Mouse (Mus musculus): ENCODE measurements around the gene Rbms3. TPM values are rescaled to one million over a fixed set of nuclear protein-coding genes. Genes with fewer than 3 reads are reported as not detected.

Gene Rbms3
- 10 to 100 TPM; 66.4 to 73.5 TPM for total RNA-seq (2021)
- long read RNA-seq, experiment 1, partial matches to known transcripts, result 2 of 8 reads
- long read RNA-seq, experiment 1, other reads (novel, unspliced or antisense), result 6 of 8 reads
- long read RNA-seq, experiment 2, partial matches to known transcripts, result 6 of 18 reads
- long read RNA-seq, experiment 2, other reads (novel, unspliced or antisense), result 10 of 18 reads

GRCm38 (mm10) chr9:117629771-117630170, at the start of gene Rbms3:
Rbms3 (minus strand) TSS chr9:117629913.
- DNase-seq (ENCODE audit: low spot score in 2 of 2), result no peak

GRCm38 (mm10) chr9:117673311-117673710, 43.6 kb upstream of the Rbms3 start:
- DNase-seq (ENCODE audit: low spot score in 2 of 2), result no peak

DNA sequence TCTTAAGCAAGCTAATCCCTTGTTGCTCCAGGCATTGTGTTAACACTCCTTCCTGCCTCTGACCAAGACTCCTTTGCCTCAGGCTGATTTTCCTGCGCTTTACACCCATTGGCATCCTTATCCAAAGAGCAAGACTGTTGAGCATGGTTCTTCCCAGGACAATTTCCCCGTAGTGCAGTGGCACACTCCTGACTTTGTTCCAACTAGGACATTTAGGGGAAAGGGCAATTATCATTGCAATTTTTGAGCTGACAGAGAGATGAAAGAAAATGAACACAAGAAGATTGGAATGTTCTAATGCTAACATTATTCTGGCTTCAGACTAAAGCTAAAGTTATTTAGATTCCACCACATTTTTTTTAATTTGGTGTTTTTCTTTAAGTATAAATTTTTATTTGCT, 24.9 kb upstream of the Rbms3 start:
- no peak for DNase-seq (ENCODE audit: low spot score in 2 of 2)

DNA sequence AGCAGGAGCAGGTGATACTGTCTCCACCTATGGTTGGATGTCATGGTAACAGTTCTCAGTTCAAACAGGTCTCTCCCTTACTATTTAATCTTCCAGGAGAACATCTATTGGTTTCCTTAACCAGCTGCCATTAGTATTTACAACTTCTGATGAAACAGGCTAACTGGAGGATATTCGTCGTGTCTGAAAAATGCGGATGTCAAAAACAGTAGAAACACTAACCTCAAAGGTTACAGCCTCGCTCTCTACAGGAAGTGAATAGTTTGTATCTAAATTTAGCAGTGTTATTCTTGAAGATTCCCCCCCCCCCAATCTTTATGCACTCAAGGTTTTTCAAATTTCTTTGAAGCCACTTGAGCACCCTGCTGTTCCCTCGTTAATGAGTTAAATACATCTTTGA, 23.9 kb upstream of the Rbms3 start:
- DNase-seq (ENCODE audit: low spot score in 2 of 2), result no peak

- DNase-seq (ENCODE audit: low spot score in 2 of 2), result no peak
These were observed 16.4 kb upstream of the Rbms3 start for GRCm38 (mm10) chr9:117646131-117646530.

GRCm38 (mm10) chr9:117641090-117641782, 11.5 kb upstream of the Rbms3 start:
- DNase-seq (ENCODE audit: low spot score in 2 of 2), result no peak

GRCm38 (mm10) chr9:117638623-117639185, 9.0 kb upstream of the Rbms3 start:
- no peak for DNase-seq (ENCODE audit: low spot score in 2 of 2)

GRCm38 (mm10) chr9:117636492-117636891, 6.8 kb upstream of the Rbms3 start:
- no peak for DNase-seq (ENCODE audit: low spot score in 2 of 2)

DNA sequence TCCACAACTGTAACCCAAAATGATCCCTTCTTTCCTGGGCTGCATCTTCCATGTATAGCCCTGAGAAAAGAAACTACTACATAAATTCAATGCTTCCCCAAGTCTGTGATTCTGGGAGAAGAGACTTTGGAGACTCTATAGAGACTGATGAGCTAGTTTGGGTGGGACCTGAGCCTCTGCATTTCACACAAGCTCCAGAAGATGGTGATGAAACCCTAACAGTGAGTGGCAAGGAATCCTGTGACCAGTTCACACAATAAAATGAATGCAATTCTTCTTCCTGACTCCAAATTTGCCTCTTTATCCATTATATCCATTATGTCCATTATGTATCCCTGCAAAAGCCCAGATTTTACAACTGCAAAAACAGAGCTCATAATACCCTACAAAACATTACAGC, 2.5 kb downstream of the Rbms3 start:
- DNase-seq (ENCODE audit: low spot score in 2 of 2), result no peak

DNA sequence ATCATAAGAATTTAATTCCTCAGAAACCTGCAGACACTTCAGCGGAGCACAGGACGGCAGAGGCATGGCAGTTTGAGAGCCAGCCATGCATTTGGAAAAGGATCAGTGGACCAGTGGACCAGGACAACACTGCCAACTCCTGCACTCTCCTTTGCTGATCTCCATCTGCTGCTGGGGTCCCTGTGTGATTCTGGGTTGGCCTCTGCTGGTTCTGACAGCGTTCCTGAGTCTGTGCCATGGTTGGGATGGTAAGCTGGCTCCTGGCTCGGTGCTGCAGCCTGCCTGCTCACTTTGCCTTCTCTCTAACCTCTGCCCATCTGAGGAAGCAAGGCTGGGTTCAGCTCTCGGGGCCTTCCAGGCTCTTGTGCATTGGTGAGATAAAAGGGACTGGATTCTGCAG, 28.9 kb downstream of the Rbms3 start:
- no peak for DNase-seq (ENCODE audit: low spot score in 2 of 2)

- no peak for DNase-seq (ENCODE audit: low spot score in 2 of 2)
These were observed 30.4 kb downstream of the Rbms3 start for GRCm38 (mm10) chr9:117599341-117599740.

DNA sequence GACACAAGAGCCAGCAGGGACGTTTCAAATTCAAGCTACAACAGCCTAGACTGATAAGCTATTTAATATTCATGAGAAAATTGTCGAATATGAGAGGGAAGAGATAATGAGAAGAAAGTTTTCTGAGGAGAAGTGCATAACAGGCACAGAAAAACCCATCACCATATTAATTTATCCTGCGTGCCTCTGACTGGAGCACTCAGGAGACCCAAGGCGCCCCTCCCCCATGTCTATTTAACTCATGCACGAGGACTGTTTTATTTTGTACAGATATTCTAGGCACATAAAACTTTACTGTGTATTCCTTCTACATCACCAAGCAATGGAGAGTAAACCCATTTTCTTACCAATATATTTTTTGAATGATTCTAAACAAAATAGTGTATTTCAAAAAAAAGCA, 33.6 kb downstream of the Rbms3 start:
- no peak for DNase-seq (ENCODE audit: low spot score in 2 of 2)

DNA sequence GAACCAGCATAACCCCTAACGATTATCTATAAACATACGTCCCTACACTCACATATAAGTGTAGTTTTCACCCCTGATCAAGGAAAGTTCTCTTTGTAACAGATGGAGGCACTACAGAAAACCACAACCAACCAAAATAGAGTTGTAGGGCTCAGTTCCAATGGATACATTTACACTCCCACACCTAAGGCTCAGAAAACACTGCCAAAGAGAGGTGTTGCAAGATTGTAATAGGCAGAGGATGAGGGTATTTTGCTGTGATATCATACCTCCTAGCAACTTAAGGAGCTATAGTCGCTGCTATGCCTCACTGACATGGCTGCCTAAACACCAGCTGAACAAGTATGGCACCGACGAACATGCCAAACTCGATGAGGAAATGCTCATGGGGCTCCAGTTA, 44.4 kb downstream of the Rbms3 start:
- no peak for DNase-seq (ENCODE audit: low spot score in 2 of 2)

- no peak for DNase-seq (ENCODE audit: low spot score in 2 of 2)
These were observed 46.1 kb downstream of the Rbms3 start for GRCm38 (mm10) chr9:117583638-117584037.

DNA sequence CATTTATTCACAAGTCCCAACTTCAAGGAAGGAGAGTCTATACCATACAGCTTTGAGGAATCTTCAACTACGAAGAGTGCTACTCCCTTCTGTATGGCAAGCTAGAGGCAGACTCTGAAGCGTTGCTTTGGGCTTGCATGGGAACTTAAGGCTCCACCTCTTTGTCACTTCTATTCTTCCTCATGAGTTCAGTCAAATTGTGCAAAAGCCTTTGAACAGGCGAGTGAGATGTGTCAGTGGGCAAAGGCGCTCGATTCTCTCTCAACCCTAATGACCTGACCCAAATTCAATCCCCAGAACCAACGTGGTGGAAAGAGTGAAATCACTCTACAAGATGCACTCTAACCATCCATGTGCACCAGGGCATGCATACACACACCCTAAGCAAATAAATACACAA, 47.1 kb downstream of the Rbms3 start:
- no peak for DNase-seq (ENCODE audit: low spot score in 2 of 2)

- DNase-seq (ENCODE audit: low spot score in 2 of 2), result no peak
These were observed 58.4 kb downstream of the Rbms3 start for GRCm38 (mm10) chr9:117571186-117571855.

GRCm38 (mm10) chr9:117570240-117570821, 59.4 kb downstream of the Rbms3 start:
- DNase-seq (ENCODE audit: low spot score in 2 of 2), result no peak

- DNase-seq (ENCODE audit: low spot score in 2 of 2), result no peak
These were observed 63.4 kb downstream of the Rbms3 start for GRCm38 (mm10) chr9:117566293-117566692.

DNA sequence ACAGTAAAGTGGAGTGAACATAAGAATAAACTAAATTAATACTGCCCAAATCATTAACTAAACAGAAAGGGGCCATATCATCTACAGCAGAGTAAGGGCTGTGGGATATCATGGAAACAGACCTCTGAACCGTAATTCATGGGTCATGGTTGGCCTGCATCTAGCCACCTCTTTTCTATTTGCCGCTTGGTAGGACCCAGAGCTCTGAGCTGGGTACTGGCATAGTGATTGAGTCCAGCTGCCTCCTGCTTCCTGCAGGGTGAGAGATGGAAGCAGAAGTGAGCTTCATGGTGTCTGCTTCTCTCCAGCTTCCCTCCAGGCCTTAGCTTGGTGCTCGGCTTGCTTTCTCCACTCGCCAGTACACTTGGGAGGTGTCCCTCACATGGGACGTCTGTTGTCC, 71.2 kb downstream of the Rbms3 start:
- no peak for DNase-seq (ENCODE audit: low spot score in 2 of 2)

- DNase-seq (ENCODE audit: low spot score in 2 of 2), result no peak
These were observed 75.4 kb downstream of the Rbms3 start for GRCm38 (mm10) chr9:117554356-117554755.

DNA sequence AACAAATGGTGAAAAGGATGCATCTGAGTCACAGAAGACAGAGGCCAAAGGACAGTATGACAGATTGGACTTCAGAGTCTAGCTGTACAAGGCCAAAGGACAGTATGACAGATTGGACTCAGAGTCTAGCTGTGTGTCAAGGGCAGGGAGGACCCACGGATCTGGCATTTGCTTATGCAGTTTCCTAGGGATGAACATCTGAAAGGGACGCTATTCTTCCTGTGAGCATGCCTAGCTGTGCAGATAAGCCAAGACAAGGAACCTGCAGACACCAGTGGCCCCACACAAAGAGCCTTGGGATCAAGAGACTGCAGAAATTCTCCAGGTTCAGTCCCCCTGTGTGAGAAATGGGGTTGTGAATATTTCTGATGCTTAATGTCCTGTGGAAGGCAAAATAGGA, 100.4 kb downstream of the Rbms3 start:
- DNase-seq (ENCODE audit: low spot score in 2 of 2), result no peak

DNA sequence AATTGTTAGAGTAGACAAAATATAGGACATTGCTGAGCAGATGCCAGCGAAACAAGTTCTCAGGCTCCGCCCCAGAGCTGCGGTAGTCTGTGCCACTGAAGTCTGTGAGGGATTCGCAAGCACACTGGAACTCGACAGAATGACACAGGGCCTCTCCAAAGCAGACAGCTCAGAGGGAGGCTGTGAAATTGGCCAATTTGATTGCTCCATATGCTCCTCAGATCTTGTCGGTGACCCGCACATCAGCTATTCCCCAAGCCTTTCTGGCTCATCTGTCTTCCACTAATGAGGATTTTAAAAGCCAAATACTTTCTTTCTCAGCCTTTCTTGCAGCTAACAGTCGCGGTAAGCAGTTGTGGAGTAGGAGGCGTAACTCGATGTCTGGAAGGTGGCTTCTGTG, 120.8 kb downstream of the Rbms3 start:
- DNase-seq (ENCODE audit: low spot score in 2 of 2), result no peak
